Mouse (Mus musculus) layer of hippocampus, adult 2 months (tissue): ENCODE data around the gene Als2cl. TPM values are rescaled to one million over a fixed set of nuclear protein-coding genes. Genes with fewer than 3 reads are reported as not detected.

Experiments used
- DNase-seq, 2 experiments: peaks; one replicate each; pipeline ENCODE4 v3.0.0; 2022; ENCODE audit warnings: low spot score in 2 of 2
- H3K27ac ChIP-seq: fragments of 200-600 bp; 2 replicates; pipeline ENCODE4 v1.8.1; 2022
- H3K4me3 ChIP-seq: fragments of 200-600 bp; 2 replicates; pipeline ENCODE4 v1.8.1; 2022; ENCODE audit warnings: mild to moderate bottlenecking
- CTCF ChIP-seq: fragments of 200-600 bp; conservative IDR thresholded peaks from 2 replicates; pipeline ENCODE4 v1.8.1; 2022; ENCODE audit warnings: antibody characterized with exemption, mild to moderate bottlenecking, moderate library complexity
- total RNA-seq, 2 experiments: library from RNA; stranded (reverse); gene quantifications; 2 replicates each; pipeline ENCODE4 v1.2.3; 2021

The Als2cl gene
- total RNA-seq, 2 experiments from 2014 or later: 9.1 to 14.6 TPM

GRCm38 (mm10) chr9:110858967-110859596, 20.6 kb upstream of the Als2cl start:
- H3K4me3 ChIP-seq: no peak overlapping the region
- H3K27ac ChIP-seq: no peak overlapping the region
- no peak for DNase-seq
- no peak for TF ChIP-seq CTCF

GRCm38 (mm10) chr9:110871030-110871429, 8.6 kb upstream of the Als2cl start:
- Histone ChIP-seq H3K4me3 (no peak overlapping the region), H3K27ac (no peak overlapping the region)
- peak; percentile 76 for DNase-seq
- TF ChIP-seq CTCF: peak; percentile 97

DNA sequence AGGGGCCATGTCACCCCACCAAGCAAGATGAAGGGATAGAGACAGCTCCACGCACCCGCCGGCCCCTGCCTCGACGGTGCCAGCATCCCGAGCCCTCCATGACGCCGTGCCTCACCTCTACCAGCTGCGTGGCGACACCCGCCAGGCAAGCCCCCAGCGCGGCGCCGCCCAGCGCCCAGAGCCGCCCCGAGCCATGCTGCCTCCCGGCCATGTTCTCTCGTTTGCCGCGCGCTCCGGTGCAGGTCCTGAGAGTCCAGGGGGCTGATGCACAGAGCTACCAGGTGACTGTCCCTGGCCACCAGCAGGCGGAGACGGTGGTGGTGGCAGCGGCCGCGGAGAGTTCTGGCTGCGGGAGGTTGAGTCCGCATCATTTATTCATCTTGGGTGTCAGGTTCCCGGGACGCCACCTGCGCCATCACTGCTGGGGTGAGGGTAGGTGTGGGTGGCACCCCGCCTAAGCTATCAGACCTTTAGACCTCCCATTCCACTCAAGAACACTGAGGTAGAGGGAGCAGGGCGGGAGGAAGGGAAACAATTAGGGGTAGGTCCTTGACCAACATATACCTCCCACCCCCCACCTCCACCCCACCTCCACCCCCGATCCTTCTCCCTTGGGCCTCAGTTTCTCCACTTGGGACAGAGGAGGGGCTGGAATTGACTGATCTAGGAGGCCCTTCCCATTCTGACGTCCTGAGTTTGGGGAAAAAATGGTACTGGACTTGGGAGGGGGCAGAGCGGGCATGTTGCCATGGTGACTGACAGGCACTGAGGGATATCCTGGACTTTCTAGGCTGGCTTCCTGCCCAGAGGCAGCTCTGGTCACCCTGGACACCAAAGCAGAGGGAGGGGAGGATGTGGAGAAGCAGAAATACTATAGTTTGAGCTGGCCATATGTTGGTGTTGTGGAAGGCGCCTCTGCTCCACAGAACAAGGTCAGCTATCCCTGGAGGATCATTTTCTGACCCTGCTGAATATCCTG, 5.7 kb upstream of the Als2cl start:
- no peak for DNase-seq
- Histone ChIP-seq H3K27ac (peak overlapping the region; percentile 32; the same call in 1 of the 2 replicates), H3K4me3 (peak overlapping the region; percentile 42)
- TF ChIP-seq CTCF: peak; percentile 40

- Histone ChIP-seq H3K4me3 (no peak overlapping the region), H3K27ac (no peak overlapping the region)
- DNase-seq: no peak
- no peak for TF ChIP-seq CTCF
These were observed 4.9 kb upstream of the Als2cl start for GRCm38 (mm10) chr9:110874660-110875191.

DNA sequence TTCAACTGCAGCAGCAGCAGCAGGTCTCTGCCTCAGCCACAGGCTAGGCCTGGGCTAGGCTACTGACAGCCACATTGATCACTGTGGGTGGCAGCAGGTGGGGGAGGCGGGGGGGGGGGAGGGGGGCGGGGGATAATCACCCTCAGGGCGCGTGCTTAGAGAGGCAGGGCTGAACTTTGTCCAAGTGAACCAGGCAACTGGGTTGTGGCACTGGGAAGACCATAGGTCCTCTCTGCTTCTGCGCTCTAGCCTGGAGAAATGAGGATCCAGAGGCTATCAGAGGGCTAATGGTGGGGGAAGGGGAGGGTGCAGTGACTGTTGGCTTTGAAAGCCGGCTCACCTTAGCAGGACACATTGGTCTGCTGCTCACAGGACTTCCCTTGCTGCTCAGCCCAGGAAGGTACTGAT, 4.4 kb upstream of the Als2cl start:
- no peak overlapping the region for H3K27ac ChIP-seq
- DNase-seq: no peak
- no peak for TF ChIP-seq CTCF

DNA sequence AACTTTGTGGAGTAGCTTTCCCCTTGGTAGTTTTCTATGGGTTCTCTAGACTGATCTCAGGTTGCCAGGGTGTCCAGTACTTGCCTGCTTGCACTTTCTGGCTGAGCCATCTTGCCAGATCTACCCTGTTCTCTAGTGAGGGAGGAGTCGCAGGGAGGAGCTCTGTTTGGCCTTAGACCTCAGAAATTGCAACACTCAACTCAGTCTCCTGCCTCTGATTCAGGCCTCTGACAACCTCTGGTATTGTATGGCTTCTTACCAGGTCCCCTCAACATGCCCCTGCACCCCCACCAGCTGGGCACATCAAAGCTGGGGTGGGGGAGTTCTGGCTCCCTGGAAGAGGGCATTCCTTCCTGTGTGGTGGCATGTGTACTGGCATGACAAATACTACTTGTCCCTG, 2.3 kb upstream of the Als2cl start:
- no peak overlapping the region for H3K4me3 ChIP-seq
- DNase-seq: no peak
- no peak for TF ChIP-seq CTCF
- peak overlapping the region; percentile 57; the same call in 1 of the 2 replicates for H3K27ac ChIP-seq

More for the DNA sequence above, 4.4 kb upstream of the Als2cl start:
- no peak overlapping the region for H3K4me3 ChIP-seq

- TF ChIP-seq CTCF: no peak
- Histone ChIP-seq H3K27ac (peak overlapping the region; percentile 57; the same call in 1 of the 2 replicates), H3K4me3 (no peak overlapping the region)
- DNase-seq: no peak
These were observed 1.8 kb upstream of the Als2cl start for GRCm38 (mm10) chr9:110877888-110878287.

GRCm38 (mm10) chr9:110879998-110880561, 410 bp downstream of the Als2cl start, which contains the start of gene Tmie:
TSS of gene Tmie (minus strand) at chr9:110880113.
- DNase-seq: peak in 1 of 2 experiments; percentile 47
- TF ChIP-seq CTCF: no peak
- H3K27ac ChIP-seq: peak within 1 kb of the TSS; percentile 91

GRCm38 (mm10) chr9:110880772-110881171, 1.1 kb downstream of the Als2cl start:
- DNase-seq: no peak
- Histone ChIP-seq H3K4me3 (peak overlapping the region; percentile 56), H3K27ac (peak overlapping the region; percentile 91)
- no peak for TF ChIP-seq CTCF

More at GRCm38 (mm10) chr9:110879998-110880561, 410 bp downstream of the Als2cl start, which contains the start of gene Tmie:
- peak within 1 kb of the TSS; percentile 56 for H3K4me3 ChIP-seq

GRCm38 (mm10) chr9:110881953-110882352, 2.3 kb downstream of the Als2cl start:
- H3K4me3 ChIP-seq: no peak overlapping the region
- H3K27ac ChIP-seq: peak overlapping the region; percentile 36; the same call in 1 of the 2 replicates
- DNase-seq: no peak
- no peak for TF ChIP-seq CTCF

- H3K4me3 ChIP-seq: no peak overlapping the region
- TF ChIP-seq CTCF: no peak
- DNase-seq: no peak
These were observed 8.0 kb downstream of the Als2cl start for GRCm38 (mm10) chr9:110887388-110888303.

DNA sequence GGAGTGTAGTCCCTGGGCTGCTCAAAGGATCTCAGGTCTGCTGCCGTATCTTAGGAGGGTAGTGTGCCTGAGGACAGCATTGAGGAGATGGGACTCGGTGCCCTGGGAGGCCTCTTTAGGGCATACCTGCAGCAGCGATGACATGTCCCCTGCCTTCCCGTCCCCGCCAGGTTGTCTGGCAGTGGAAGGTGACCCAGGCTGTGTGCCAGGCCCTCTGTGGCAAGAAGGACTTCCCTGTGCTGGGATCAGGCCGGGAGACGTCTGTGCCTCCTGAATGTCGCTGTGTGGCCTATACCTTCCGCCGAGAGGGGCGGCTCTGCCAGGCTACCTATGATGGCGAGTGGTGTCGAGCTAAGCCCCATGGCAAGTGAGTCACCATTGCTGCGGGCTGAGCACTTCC, 9.3 kb downstream of the Als2cl start:
- no peak overlapping the region for H3K4me3 ChIP-seq
- H3K27ac ChIP-seq: no peak overlapping the region
- DNase-seq: no peak
- TF ChIP-seq CTCF: no peak

More at GRCm38 (mm10) chr9:110887388-110888303, 8.0 kb downstream of the Als2cl start:
- H3K27ac ChIP-seq: no peak overlapping the region
